Mouse (Mus musculus) thymus, adult 2 months (tissue): ENCODE results near the gene Zfp663. TPM values are rescaled to one million over a fixed set of nuclear protein-coding genes. Genes with fewer than 3 reads are reported as not detected.

Experiments
- DNase-seq: peaks from one replicate; pipeline ENCODE4 v3.0.0; 2021
- H3K27ac ChIP-seq: fragments of 200-500 bp; 2 replicates; pipeline ENCODE4 v1.5.1; 2012; ENCODE audit warnings: low read length, control low read depth; ENCODE audit not compliant: control insufficient read depth, insufficient read depth
- H3K27me3 ChIP-seq: fragments of 200-500 bp; 2 replicates; pipeline ENCODE4 v1.6.1; 2012; ENCODE audit warnings: mild to moderate bottlenecking, low read length, moderate library complexity, mixed read lengths; ENCODE audit not compliant: control insufficient read depth, insufficient read depth
- H3K36me3 ChIP-seq: fragments of 200-500 bp; 2 replicates; pipeline ENCODE4 v1.6.1; 2012; ENCODE audit warnings: mild to moderate bottlenecking, low read length, moderate library complexity; ENCODE audit not compliant: control insufficient read depth, insufficient read depth
- H3K4me1 ChIP-seq: fragments of 200-500 bp; replicated peaks from 2 replicates; pipeline ENCODE4 v1.6.1; 2012; ENCODE audit warnings: low read length; ENCODE audit not compliant: control insufficient read depth, insufficient read depth
- H3K4me3 ChIP-seq: fragments of 200-500 bp; 2 replicates; pipeline ENCODE4 v1.5.1; 2012; ENCODE audit warnings: mild to moderate bottlenecking, low read length, control low read depth, moderate library complexity; ENCODE audit not compliant: control insufficient read depth, insufficient read depth
- CTCF ChIP-seq: fragments of 200-500 bp; IDR thresholded peaks from 2 replicates; pipeline ENCODE4 v1.5.1; 2012; ENCODE audit warnings: mild to moderate bottlenecking, control low read depth, low read length, moderate library complexity, borderline replicate concordance; ENCODE audit not compliant: control insufficient read depth, poor library complexity, insufficient read depth; ENCODE audit errors: extremely low read depth
- POLR2A ChIP-seq: fragments of 200-500 bp; IDR thresholded peaks from 2 replicates; pipeline ENCODE4 v1.6.1; 2012; ENCODE audit warnings: mild to moderate bottlenecking, low read length, control low read depth, moderate library complexity; ENCODE audit not compliant: control insufficient read depth, poor library complexity, insufficient read depth; ENCODE audit errors: extremely low read depth
- WGBS: fragments of 180-500 bp; shearing (Covaris S2); methylation state at CpG from one replicate; pipeline ENCODE4 v1.1.7; 2018; 5-methylcytosine and 5-hydroxymethylcytosine counted together
- polyA plus RNA-seq: library from polyadenylated mRNA; depleted of rRNA; stranded (reverse); fragments of >200 nt; gene quantifications from 2 replicates; pipeline ENCODE4 v1.2.3, GENCODE M21; 2012

Gene Zfp663
- polyA plus RNA-seq, 1 experiment = not detected

DNA sequence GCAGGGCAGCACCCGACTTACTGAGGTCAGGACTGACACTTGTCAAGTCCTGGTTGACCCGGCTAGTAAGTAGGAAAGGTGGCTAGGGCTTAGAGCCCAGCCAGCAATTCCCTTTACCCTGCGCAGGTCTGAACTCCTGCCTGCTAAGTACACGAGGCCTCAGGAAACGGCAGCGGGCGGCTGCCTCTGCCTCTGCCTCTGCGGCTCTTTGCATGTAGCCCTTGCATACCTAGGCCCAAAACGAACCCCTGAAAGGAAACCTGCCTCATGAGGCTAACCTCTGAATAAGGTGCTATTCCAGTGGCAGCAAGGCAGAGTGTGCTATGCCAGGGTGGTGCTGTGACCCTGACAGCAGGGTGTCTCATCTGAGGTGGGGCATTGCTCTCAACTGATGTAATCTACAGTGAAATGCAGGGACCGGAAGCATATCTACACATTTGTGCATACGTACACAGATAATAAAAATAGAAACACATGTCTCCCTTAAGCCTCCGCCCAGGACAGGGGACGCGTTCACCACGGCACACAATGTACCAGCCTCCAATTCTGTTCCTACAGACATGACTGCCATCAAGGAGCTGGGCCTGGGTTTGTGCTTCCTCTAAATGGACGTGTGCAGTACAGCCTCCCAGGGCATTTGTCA lies 50.8 kb downstream of the Zfp663 start:
- H3K36me3 ChIP-seq = peaks cover 18% of the 10 kb centered on the region
- DNase-seq = no peak
- peaks cover 30% of the 10 kb centered on the region for H3K4me1 ChIP-seq
- no peak overlapping the region for H3K27ac ChIP-seq
- no peaks in the 10 kb centered on the region for H3K27me3 ChIP-seq
- no peak for TF ChIP-seq CTCF
- no peak for TF ChIP-seq POLR2A
- no peak overlapping the region for H3K4me3 ChIP-seq
- WGBS = 79% methylated on average over 16 of the region's 16 CpGs

DNA sequence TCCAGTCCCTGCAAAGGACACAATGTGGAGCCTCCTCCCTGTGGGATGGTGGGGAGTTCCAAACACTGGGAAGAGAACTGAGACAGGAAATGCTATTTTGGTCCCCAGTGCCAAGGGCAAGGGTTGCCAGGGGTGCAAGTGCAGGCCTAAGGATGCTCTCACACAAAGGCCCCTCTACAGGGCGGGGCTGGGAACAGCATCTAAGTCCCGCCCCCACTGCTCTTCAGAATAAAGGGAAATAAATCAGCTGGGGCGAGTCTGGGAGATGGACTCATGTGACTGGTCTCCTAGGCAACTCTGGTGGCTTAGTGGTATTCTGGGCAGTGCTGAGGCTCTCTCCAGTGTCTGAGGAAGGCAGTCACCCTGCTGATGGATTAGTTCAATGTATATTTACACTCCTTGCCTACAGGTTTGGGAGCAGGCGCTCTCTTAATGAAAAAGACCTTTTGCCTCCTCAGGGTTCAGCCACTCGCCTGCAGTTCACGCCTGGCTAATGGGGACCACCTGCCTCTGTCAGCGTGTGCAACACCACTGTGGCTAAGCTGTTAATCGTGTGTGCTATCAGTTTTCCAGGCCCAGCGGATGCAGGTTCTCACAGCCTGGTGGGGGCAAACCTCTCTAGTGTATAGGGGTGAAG lies 51.6 kb downstream of the Zfp663 start:
- 77% methylated on average over 9 of the region's 9 CpGs for WGBS
- Histone ChIP-seq H3K27me3 (no peaks in the 10 kb centered on the region), H3K4me3 (no peak overlapping the region), H3K36me3 (peaks cover 18% of the 10 kb centered on the region), H3K27ac (no peak overlapping the region), H3K4me1 (peaks cover 26% of the 10 kb centered on the region)
- no peak for DNase-seq
- TF ChIP-seq CTCF (no peak), POLR2A (no peak)

DNA sequence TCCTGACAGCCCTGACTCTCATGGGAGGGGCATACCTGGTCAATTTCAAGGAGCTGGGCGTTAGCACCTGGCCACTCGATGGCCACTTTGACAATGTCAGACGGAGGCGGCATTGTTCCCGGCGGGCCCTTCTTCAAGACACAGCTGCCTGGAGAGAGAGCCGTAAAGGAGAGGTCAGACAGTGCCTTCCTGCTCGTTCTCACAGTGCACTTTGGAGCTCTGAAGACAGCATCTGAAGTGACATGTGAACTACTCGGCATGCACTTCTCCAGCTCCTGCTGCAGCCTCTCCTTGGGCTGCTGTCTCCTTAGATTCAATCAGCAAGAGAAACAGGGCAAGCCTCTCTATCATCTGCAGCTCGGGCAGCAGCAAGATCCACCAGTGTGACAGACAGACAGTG lies 52.3 kb downstream of the Zfp663 start:
- Histone ChIP-seq H3K27ac (no peak overlapping the region), H3K27me3 (no peaks in the 10 kb centered on the region), H3K36me3 (peaks cover 18% of the 10 kb centered on the region), H3K4me1 (peaks cover 19% of the 10 kb centered on the region), H3K4me3 (no peak overlapping the region)
- TF ChIP-seq POLR2A = no peak
- no peak for TF ChIP-seq CTCF
- no peak for DNase-seq
- 86% methylated on average over 10 of the region's 10 CpGs for WGBS

DNA sequence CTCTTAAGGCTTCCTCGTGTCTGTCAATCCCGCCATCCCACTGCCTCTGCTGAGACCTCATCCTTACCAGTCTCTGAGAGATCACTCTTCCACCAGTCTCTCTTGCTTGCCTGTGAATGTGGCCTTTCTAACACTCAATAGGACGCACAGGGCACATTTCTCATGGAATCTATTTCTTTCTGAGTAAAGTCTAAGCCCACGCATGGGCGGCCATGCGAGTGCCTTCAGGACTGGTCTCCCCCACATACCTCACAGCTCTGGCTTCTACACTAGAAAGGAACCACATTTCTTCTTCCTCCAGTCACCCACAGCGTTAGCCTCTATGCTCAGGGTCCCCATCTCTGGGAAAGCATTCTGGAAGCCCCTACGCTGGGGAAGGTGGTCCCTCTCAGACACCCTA lies 54.3 kb downstream of the Zfp663 start:
- Histone ChIP-seq H3K36me3 (peaks cover 18% of the 10 kb centered on the region), H3K4me3 (no peak overlapping the region), H3K27ac (no peak overlapping the region), H3K4me1 (peaks cover 4% of the 10 kb centered on the region), H3K27me3 (no peaks in the 10 kb centered on the region)
- 97% methylated on average over 8 of the region's 8 CpGs for WGBS
- TF ChIP-seq POLR2A (no peak), CTCF (no peak)
- no peak for DNase-seq

DNA sequence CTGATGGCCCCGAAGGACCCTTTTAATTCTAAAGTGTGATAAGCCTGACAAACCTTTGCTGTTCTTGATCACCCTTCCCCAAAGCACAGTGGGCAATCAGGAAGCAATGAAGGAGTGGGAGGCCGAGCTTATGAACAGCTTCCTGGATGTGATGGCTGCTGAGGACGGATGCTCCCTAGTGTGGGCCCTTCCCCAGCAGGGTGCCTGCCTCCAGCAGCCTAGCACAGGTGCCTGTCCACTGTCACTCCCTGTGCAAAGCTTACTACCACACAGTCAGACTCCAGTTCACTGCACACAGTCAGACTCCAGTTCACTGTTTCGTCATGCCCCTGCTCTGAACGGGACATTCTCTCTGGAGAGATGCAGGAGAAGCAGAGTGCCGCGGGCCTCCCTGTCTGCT lies 56.1 kb downstream of the Zfp663 start:
- no peak for TF ChIP-seq CTCF
- no peak for TF ChIP-seq POLR2A
- H3K4me3 ChIP-seq = no peak overlapping the region
- H3K4me1 ChIP-seq = no peaks in the 10 kb centered on the region; the same call in 1 of the 2 replicates
- H3K27ac ChIP-seq = no peak overlapping the region
- no peaks in the 10 kb centered on the region for H3K27me3 ChIP-seq
- DNase-seq = no peak
- peaks cover 18% of the 10 kb centered on the region for H3K36me3 ChIP-seq
- WGBS = 89% methylated on average over 7 of the region's 7 CpGs

DNA sequence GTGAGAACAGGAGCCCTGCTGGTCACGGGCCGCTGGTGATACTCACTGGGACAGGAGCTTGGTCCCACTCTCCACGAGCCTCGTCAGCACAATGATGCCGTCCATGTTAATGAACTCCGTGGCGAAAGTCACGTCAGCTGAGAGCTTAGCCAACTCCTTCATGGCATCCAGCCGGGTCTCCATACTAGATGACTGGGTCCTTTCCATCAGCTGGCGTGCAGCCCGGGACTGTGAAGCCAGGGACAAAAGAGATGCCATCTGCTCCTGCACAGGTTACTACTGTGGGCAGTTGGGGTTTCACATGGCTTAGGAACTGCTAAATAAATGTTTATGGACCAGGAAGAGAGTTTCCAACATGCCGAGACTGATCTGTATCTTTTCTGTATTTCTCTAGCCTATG lies 57.0 kb downstream of the Zfp663 start:
- Histone ChIP-seq H3K4me1 (no peaks in the 10 kb centered on the region), H3K27me3 (no peaks in the 10 kb centered on the region), H3K4me3 (no peak overlapping the region), H3K36me3 (peaks cover 18% of the 10 kb centered on the region), H3K27ac (no peak overlapping the region)
- DNase-seq = no peak
- no peak for TF ChIP-seq POLR2A
- no peak for TF ChIP-seq CTCF
- 93% methylated on average over 12 of the region's 12 CpGs for WGBS

DNA sequence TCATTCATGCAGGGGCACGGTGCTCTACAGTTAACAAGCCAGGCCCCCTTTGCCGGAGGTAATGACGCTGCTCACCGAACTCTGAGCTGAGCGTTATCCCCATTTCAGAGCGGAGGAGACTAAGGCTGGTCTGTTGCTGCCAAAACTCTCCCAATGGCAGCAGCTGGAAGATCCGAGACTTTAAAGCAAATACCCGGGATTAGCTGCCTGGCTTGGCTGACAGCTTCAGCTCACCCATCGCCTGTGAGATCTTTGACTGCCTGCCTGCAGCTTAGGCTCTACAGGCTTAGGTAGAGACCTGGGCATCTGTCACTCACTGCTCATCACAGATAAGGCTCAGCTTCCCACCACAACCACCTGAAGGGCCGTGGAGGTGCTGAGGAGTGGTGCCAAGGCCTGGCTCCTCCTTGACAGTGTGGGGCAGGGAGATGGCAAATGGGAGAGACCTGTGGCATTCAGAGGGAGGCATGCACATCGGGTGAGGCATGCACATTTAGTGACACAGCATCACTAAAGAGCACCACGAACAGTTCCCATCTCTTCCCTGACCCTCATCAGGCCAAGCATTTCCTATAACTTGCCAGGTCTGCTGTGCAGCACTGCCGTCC lies 57.6 kb downstream of the Zfp663 start:
- Histone ChIP-seq H3K36me3 (peaks cover 14% of the 10 kb centered on the region), H3K27ac (no peak overlapping the region), H3K27me3 (no peaks in the 10 kb centered on the region), H3K4me1 (no peaks in the 10 kb centered on the region), H3K4me3 (no peak overlapping the region)
- TF ChIP-seq POLR2A = no peak
- no peak for TF ChIP-seq CTCF
- DNase-seq = no peak
- 95% methylated on average over 13 of the region's 13 CpGs for WGBS
